In genomic region chr9:40271075-40271474, GRCm38 (mm10) we compare ENCODE assay signal across 15 mouse cellular contexts. TPM values are rescaled to one million over a fixed set of nuclear protein-coding genes. Genes with fewer than 3 reads are reported as not detected.
A peak's percentile ranks its signal among the peaks of the same experiment; 100 is the strongest.
DNase-seq lines count a peak whose midpoint lies in the region; ATAC-seq and TF ChIP-seq lines count a peak whose summit lies in the region.
"Had no signal": no experiment of that assay in that cellular context is flagged by ENCODE, and none has a peak within 500 bp of the region (broad histone marks: within the 10 kb centered on the region; RNA-seq: fewer than 3 reads in every experiment).

No protein-coding gene starts in this region.

- peak overlapping the region; percentile 54 for H3K4me3 ChIP-seq in left cerebral cortex, adult 2 months
- peak overlapping the region; percentile 59 for H3K4me3 ChIP-seq in forebrain, embryonic 16.5 days (replicated peaks; ENCODE audit: low read length)
- peak overlapping the region; percentile 55 for H3K4me3 ChIP-seq in neural tube, embryonic 13.5 days
- H3K4me3 ChIP-seq: liver, embryonic 12.5 days; megakaryocyte, embryonic 14.5 days had no signal

- 57% methylated on average over 3 of the region's 3 CpGs for WGBS in forebrain, embryonic 16.5 days
- 56% methylated on average over 3 of the region's 3 CpGs for WGBS in neural tube, embryonic 13.5 days

- intact Hi-C loops in left cerebral cortex, adult 2 months (cut with DNase I), result loop anchor here (2.0 kb wide), 1 partner anchor 30 kb away; no protein-coding TSS in a partner anchor

- no peaks in the 10 kb centered on the region for H3K27me3 ChIP-seq in forebrain, embryonic 16.5 days (replicated peaks; ENCODE audit: control insufficient read depth, insufficient read depth, low read length)
- no peaks in the 10 kb centered on the region for H3K27me3 ChIP-seq in neural tube, embryonic 13.5 days

- TF ChIP-seq CTCF in left cerebral cortex, adult 2 months (IDR thresholded peaks at IDR 0.05), result no peak

- no peak overlapping the region for H3K9ac ChIP-seq in forebrain, embryonic 16.5 days (replicated peaks; ENCODE audit: low read depth, low read length)
- H3K9ac ChIP-seq in neural tube, embryonic 13.5 days, result peak overlapping the region; percentile 75
- H3K9ac ChIP-seq: liver, embryonic 12.5 days had no signal

- peaks cover 42% of the 10 kb centered on the region for H3K4me1 ChIP-seq in forebrain, embryonic 16.5 days (replicated peaks; ENCODE audit: control insufficient read depth, insufficient read depth, low read length)
- peaks cover 49% of the 10 kb centered on the region for H3K4me1 ChIP-seq in neural tube, embryonic 13.5 days (replicated peaks)

- no peaks in the 10 kb centered on the region for H3K36me3 ChIP-seq in forebrain, embryonic 16.5 days (ENCODE audit: control insufficient read depth, insufficient read depth)
- H3K36me3 ChIP-seq in neural tube, embryonic 13.5 days, result no peaks in the 10 kb centered on the region
- H3K36me3 ChIP-seq: liver, embryonic 12.5 days had no signal

- H3K9me3 ChIP-seq in forebrain, embryonic 16.5 days (ENCODE audit: control insufficient read depth, low read length), result no peaks in the 10 kb centered on the region
- H3K9me3 ChIP-seq in neural tube, embryonic 13.5 days, result no peaks in the 10 kb centered on the region
- H3K9me3 ChIP-seq: liver, embryonic 12.5 days; megakaryocyte, embryonic 14.5 days had no signal

- 0 out of 2 replicates have a peak overlapping the region, but pooled peaks have one; percentile 19 for H3K27ac ChIP-seq in left cerebral cortex, adult 2 months
- H3K27ac ChIP-seq in forebrain, embryonic 16.5 days (ENCODE audit: low read length), result no peak overlapping the region
- H3K27ac ChIP-seq in neural tube, embryonic 13.5 days (replicated peaks), result no peak overlapping the region
- H3K27ac ChIP-seq: liver, embryonic 12.5 days had no signal

- no peak for ATAC-seq in forebrain, embryonic 16.5 days
- ATAC-seq in neural tube, embryonic 13.5 days (ENCODE audit: low read depth), result no peak
- ATAC-seq: intestine, postnatal 0 days; liver, embryonic 12.5 days had no signal

- DNase-seq in left cerebral cortex, adult 2 months (ENCODE audit: extremely low spot score in 1 of 2, low spot score in 2 of 2), result no peak
- DNase-seq in left cerebral cortex, adult 11 months (ENCODE audit: low spot score), result no peak
- peak; percentile 24 for DNase-seq in lung, postnatal 25 days (ENCODE audit: low spot score)
- DNase-seq in thymus, postnatal 14 days, result no peak
- DNase-seq in right cerebral cortex, postnatal 14 days, result no peak
- DNase-seq: cerebellum, postnatal 36 days; heart, adult 18-20 months; heart, postnatal 10 days; kidney, postnatal 4 days; right cerebral cortex, postnatal 25 days had no signal

- peak overlapping the region; percentile 68 for H3K4me2 ChIP-seq in forebrain, embryonic 16.5 days (ENCODE audit: low read length)
- H3K4me2 ChIP-seq in neural tube, embryonic 13.5 days, result peak overlapping the region; percentile 70
- H3K4me2 ChIP-seq: liver, embryonic 12.5 days had no signal

RNA-seq across cellular contexts. Expression of gene Scn3b, which starts 2.1 kb away (rescaled TPM):
- total RNA-seq in left cerebral cortex, adult 2 months (2021), result 100 to 1,000 TPM; 110 to 116 TPM
- polyA plus RNA-seq in forebrain, embryonic 16.5 days (2015; fragmentation: Nextera tagmentation; extraction: Ambion mirVana), result 103 and 127 TPM in 2 replicates
- 115 and 121 TPM in 2 replicates for polyA plus RNA-seq in neural tube, embryonic 13.5 days (2015; fragmentation: Nextera tagmentation; extraction: Ambion mirVana)
